Mouse (Mus musculus): ENCODE results near the gene Ppil1.

GRCm38 (mm10) chr17:29282216-29282952, 18.4 kb upstream of the Ppil1 start:
- TF ChIP-seq GATA1 (IDR thresholded peaks at IDR 0.05; ENCODE audit: low read depth, low read length) (no peak), CTCF (IDR thresholded peaks at IDR 0.05 in 2 of 3, conservative IDR thresholded peaks at IDR 0.05 in 1 of 3; ENCODE audit: control insufficient read depth in 1 of 3, insufficient read depth in 1 of 3, low read depth in 2 of 3, low read length in 3 of 3, poor library complexity in 1 of 3, severe bottlenecking in 1 of 3) (no peak), TAL1 (IDR thresholded peaks at IDR 0.05; ENCODE audit: low read length) (no peak), ZC3H11A (IDR thresholded peaks at IDR 0.05; ENCODE audit: low read depth, low read length) (no peak), BHLHE40 (IDR thresholded peaks at IDR 0.05; ENCODE audit: borderline replicate concordance, low read depth, low read length) (no peak), SMC3 (IDR thresholded peaks at IDR 0.05; ENCODE audit: low read depth, low read length) (no peak), EP300 (IDR thresholded peaks at IDR 0.05; ENCODE audit: low read depth in 1 of 2, low read length in 2 of 2) (no peak), MYC (IDR thresholded peaks at IDR 0.05; ENCODE audit: low read depth, low read length) (no peak), MAX (IDR thresholded peaks at IDR 0.05; ENCODE audit: low read length) (no peak), MEF2A (IDR thresholded peaks at IDR 0.05; ENCODE audit: extremely low read depth, insufficient replicate concordance, low read depth, low read length, poor library complexity, severe bottlenecking) (no peak), ZMIZ1 (IDR thresholded peaks at IDR 0.05; ENCODE audit: low read depth, low read length) (no peak), POLR2A (IDR thresholded peaks at IDR 0.05; ENCODE audit: control insufficient read depth in 1 of 2, insufficient read depth in 1 of 2, low read depth in 1 of 2, low read length in 2 of 2, poor library complexity in 1 of 2) (no peak)

Data from MEL (cell line).